Mouse (Mus musculus) layer of hippocampus, adult 11-12 months (tissue): ENCODE results near the gene Speer3.
"Not testable (repeated sequence)": the region's sequence is repeated elsewhere in the genome, so short reads cannot be mapped to it uniquely, and the experiment has no call there.

ENCODE experiments used
- DNase-seq: peaks from one replicate; pipeline ENCODE4 v3.0.0; 2022; ENCODE audit warnings: low spot score

Speer3 gene

GRCm38 (mm10) chr5:13791319-13791718, at the start of gene Speer3:
Speer3 (plus strand) TSS chr5:13791619.
- no peak for DNase-seq

DNA sequence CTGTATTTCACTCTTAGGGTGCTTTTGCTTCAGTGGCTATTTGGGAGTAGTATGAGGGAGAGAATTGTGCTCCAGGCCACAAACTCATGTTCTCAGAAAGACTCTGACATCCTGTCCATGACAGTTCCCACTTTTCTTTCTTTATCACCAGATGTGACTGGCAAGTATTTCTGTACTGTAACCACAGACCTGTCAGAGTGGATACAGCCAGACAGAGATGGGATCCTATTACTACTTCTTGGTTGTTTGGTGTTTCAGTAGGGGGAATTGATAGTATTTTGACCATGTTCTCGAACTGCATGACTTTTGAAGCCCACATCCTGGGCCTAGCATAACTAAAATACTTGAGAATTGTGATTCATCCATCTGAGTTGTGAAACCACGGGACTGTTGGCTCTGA, 19.1 kb downstream of the Speer3 start:
- DNase-seq = not testable (repeated sequence)

DNA sequence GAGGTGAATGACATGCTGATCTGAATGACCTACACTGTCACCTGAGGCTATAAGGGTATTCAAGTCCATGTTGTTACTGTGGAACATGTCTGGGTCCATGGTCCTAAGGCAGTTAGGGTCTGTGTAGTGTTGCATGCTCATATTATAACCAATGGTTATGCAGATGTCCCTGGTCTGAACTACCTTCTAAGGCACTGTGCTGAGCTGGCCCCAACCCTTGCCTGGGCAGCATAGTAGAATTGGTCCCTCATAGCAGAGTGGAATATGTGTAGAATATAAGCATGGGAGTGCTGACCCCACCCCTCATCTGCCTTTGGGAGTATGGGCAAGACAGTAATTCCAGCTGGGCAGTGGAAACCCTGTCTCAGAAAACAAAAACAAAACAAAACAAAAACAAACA, 33.7 kb downstream of the Speer3 start:
- no peak for DNase-seq

DNA sequence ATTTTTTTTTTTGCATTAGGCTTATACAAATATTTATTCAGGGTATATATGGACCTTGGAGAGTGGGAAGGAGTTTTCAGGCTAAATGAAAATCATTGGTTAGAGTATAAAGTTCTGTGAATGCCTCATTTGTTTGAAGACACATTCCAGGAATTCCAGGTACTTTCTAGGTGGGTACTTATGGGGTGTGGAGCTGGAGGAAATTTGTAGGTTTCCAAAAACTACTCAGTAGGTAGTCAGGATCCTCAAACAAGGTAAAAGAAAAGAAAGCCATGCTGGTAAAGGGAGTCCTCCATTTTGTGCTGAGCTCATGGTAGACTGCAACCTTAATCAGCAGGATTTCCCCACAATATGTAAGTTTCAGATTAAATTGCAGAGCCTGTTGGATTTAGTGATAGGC, 35.3 kb downstream of the Speer3 start:
- no peak for DNase-seq

- DNase-seq = no peak
These were observed 52.9 kb downstream of the Speer3 start for GRCm38 (mm10) chr5:13844317-13844716.
